Comparison of ENCODE assay signal across 25 mouse cellular contexts in the genomic region with DNA sequence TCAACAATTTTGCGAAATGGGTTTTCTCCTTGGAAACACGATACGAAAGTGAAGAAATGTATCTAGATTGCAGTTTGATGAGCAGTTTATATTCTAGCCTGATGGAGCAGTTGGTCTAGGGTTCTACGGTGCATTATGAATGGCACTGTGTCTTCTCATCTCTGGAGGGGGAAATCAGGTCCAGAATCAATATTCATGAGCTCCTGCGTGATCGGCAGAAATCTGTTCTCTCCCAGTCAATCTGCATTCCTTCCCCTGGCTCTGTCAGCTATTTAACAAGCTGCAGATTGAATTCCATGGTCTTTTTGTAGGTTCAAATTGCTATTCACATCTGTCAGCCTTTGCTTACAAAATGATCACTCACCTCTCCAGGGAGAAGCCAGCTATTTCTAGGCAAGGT. TPM values are rescaled to one million over a fixed set of nuclear protein-coding genes. Genes with fewer than 3 reads are reported as not detected.
DNase-seq lines count a peak whose midpoint lies in the region; ATAC-seq lines count a peak whose summit lies in the region.
"Had no signal": no experiment of that assay in that cellular context is flagged by ENCODE, and none has a peak within 500 bp of the region (broad histone marks: within the 10 kb centered on the region; RNA-seq: fewer than 3 reads in every experiment).

No protein-coding gene starts in this region.

- no peaks in the 10 kb centered on the region for H3K9me3 ChIP-seq in forebrain, embryonic 12.5 days
- no peaks in the 10 kb centered on the region for H3K9me3 ChIP-seq in hindbrain, embryonic 11.5 days (ENCODE audit: control insufficient read depth, low read length)
- H3K9me3 ChIP-seq in midbrain, embryonic 14.5 days (ENCODE audit: control insufficient read depth, low read length), result no peaks in the 10 kb centered on the region
- no peaks in the 10 kb centered on the region for H3K9me3 ChIP-seq in liver, embryonic 12.5 days (replicated peaks)
- H3K9me3 ChIP-seq: embryonic facial prominence, embryonic 12.5 days; heart, embryonic 15.5 days; limb, embryonic 12.5 days; megakaryocyte, embryonic 14.5 days had no signal

- no peaks in the 10 kb centered on the region for H3K27me3 ChIP-seq in forebrain, embryonic 12.5 days
- H3K27me3 ChIP-seq in hindbrain, embryonic 11.5 days (ENCODE audit: control insufficient read depth, insufficient read depth, low read length), result no peaks in the 10 kb centered on the region
- H3K27me3 ChIP-seq in midbrain, embryonic 14.5 days (ENCODE audit: control insufficient read depth, insufficient read depth, low read length), result no peaks in the 10 kb centered on the region
- H3K27me3 ChIP-seq in liver, embryonic 12.5 days (replicated peaks), result no peaks in the 10 kb centered on the region
- H3K27me3 ChIP-seq: embryonic facial prominence, embryonic 12.5 days; heart, embryonic 15.5 days; megakaryocyte, embryonic 14.5 days had no signal

- H3K4me1 ChIP-seq in forebrain, embryonic 12.5 days, result peaks cover 16% of the 10 kb centered on the region
- no peaks in the 10 kb centered on the region for H3K4me1 ChIP-seq in hindbrain, embryonic 11.5 days (replicated peaks; ENCODE audit: control insufficient read depth, insufficient read depth, low read length)
- H3K4me1 ChIP-seq in midbrain, embryonic 14.5 days (ENCODE audit: control insufficient read depth, insufficient read depth, low read length), result 0 out of 2 replicates have a peak, but pooled peaks cover 5% of the 10 kb centered on the region
- no peaks in the 10 kb centered on the region for H3K4me1 ChIP-seq in liver, embryonic 12.5 days
- H3K4me1 ChIP-seq: heart, embryonic 15.5 days; limb, embryonic 12.5 days; megakaryocyte, embryonic 14.5 days had no signal

- DNase-seq in layer of hippocampus, adult 9-11 months, result peak; percentile 36
- DNase-seq in layer of hippocampus, postnatal 25 days (ENCODE audit: extremely low spot score in 1 of 2, low spot score in 1 of 2), result no peak
- DNase-seq in hindbrain, embryonic 11.5 days (ENCODE audit: low spot score), result peak; percentile 19
- DNase-seq in midbrain, embryonic 14.5 days, result peak; percentile 51
- DNase-seq in cerebellum, adult 11-12 months, result no peak
- DNase-seq in lung, postnatal 10 days, result no peak
- DNase-seq: B cell, adult 2 months; cerebellum, adult 11 months; cerebellum, postnatal 25 days; gastrocnemius, postnatal 10 days; heart, adult 2 months; kidney, adult 11 months; kidney, postnatal 10 days; right cerebral cortex, postnatal 14 days; thymus, postnatal 14 days had no signal

- H3K36me3 ChIP-seq in forebrain, embryonic 12.5 days (replicated peaks), result no peaks in the 10 kb centered on the region
- no peaks in the 10 kb centered on the region for H3K36me3 ChIP-seq in hindbrain, embryonic 11.5 days (ENCODE audit: control insufficient read depth, insufficient read depth, low read length)
- no peaks in the 10 kb centered on the region for H3K36me3 ChIP-seq in midbrain, embryonic 14.5 days (ENCODE audit: control insufficient read depth, insufficient read depth, low read length)
- H3K36me3 ChIP-seq in liver, embryonic 12.5 days, result no peaks in the 10 kb centered on the region
- H3K36me3 ChIP-seq: embryonic facial prominence, embryonic 12.5 days; heart, embryonic 15.5 days; limb, embryonic 12.5 days had no signal

- H3K27ac ChIP-seq in forebrain, embryonic 12.5 days, result peak overlapping the region; percentile 53
- no peak overlapping the region for H3K27ac ChIP-seq in hindbrain, embryonic 11.5 days (ENCODE audit: low read depth, low read length)
- no peak overlapping the region; the same call in 1 of the 2 replicates for H3K27ac ChIP-seq in midbrain, embryonic 14.5 days (replicated peaks; ENCODE audit: low read depth, low read length)
- no peak overlapping the region for H3K27ac ChIP-seq in liver, embryonic 12.5 days
- H3K27ac ChIP-seq: embryonic facial prominence, embryonic 12.5 days; heart, adult 2 months; heart, embryonic 15.5 days; limb, embryonic 12.5 days; liver, embryonic 14.5 days had no signal

- no peak overlapping the region for H3K4me3 ChIP-seq in forebrain, embryonic 12.5 days (replicated peaks)
- H3K4me3 ChIP-seq in hindbrain, embryonic 11.5 days (ENCODE audit: low read depth, low read length), result no peak overlapping the region
- no peak overlapping the region for H3K4me3 ChIP-seq in midbrain, embryonic 14.5 days (replicated peaks; ENCODE audit: low read depth, low read length)
- no peak overlapping the region for H3K4me3 ChIP-seq in liver, embryonic 12.5 days
- H3K4me3 ChIP-seq: embryonic facial prominence, embryonic 12.5 days; heart, adult 2 months; heart, embryonic 15.5 days; limb, embryonic 12.5 days; megakaryocyte, embryonic 14.5 days had no signal

- H3K9ac ChIP-seq in forebrain, embryonic 12.5 days, result no peak overlapping the region
- no peak overlapping the region for H3K9ac ChIP-seq in hindbrain, embryonic 11.5 days (ENCODE audit: low read depth, low read length)
- no peak overlapping the region for H3K9ac ChIP-seq in midbrain, embryonic 14.5 days (replicated peaks; ENCODE audit: low read length)
- H3K9ac ChIP-seq in liver, embryonic 12.5 days, result no peak overlapping the region
- H3K9ac ChIP-seq: embryonic facial prominence, embryonic 12.5 days; heart, embryonic 15.5 days; limb, embryonic 12.5 days; liver, embryonic 14.5 days had no signal

- WGBS in forebrain, embryonic 12.5 days, result 28% methylated on average over 6 of the region's 6 CpGs
- WGBS in hindbrain, embryonic 11.5 days, result 40% methylated on average over 6 of the region's 6 CpGs
- 29% methylated on average over 6 of the region's 6 CpGs for WGBS in midbrain, embryonic 14.5 days
- 75% methylated on average over 6 of the region's 6 CpGs for WGBS in liver, embryonic 12.5 days (ENCODE audit: insufficient replicate concordance)

- H3K4me2 ChIP-seq in forebrain, embryonic 12.5 days, result no peak overlapping the region
- no peak overlapping the region for H3K4me2 ChIP-seq in hindbrain, embryonic 11.5 days (replicated peaks; ENCODE audit: low read depth, low read length)
- no peak overlapping the region for H3K4me2 ChIP-seq in midbrain, embryonic 14.5 days (ENCODE audit: low read length)
- no peak overlapping the region for H3K4me2 ChIP-seq in liver, embryonic 12.5 days
- H3K4me2 ChIP-seq: embryonic facial prominence, embryonic 12.5 days; heart, embryonic 15.5 days; limb, embryonic 12.5 days had no signal

- peak; percentile 64 for ATAC-seq in forebrain, embryonic 12.5 days (ENCODE audit: low FRiP score)
- ATAC-seq in hindbrain, embryonic 11.5 days (ENCODE audit: low FRiP score), result 0 out of 2 replicates have a peak, but pooled peaks have one; percentile 40
- no peak for ATAC-seq in midbrain, embryonic 14.5 days (ENCODE audit: low FRiP score, low TSS enrichment)
- no peak for ATAC-seq in liver, embryonic 12.5 days
- ATAC-seq: activated CD4-positive, CD25-positive, alpha-beta regulatory T cell, adult 4 months had no signal

RNA-seq across cellular contexts. Expression of a gene that starts 49.8 kb away (rescaled TPM):
- total RNA-seq in layer of hippocampus, postnatal 25 days (2021), result 10 to 100 TPM; 80.1 to 86.1 TPM
- 0.50 and 0.74 TPM in 2 replicates for polyA plus RNA-seq in forebrain, embryonic 12.5 days (2016; fragmentation: Nextera tagmentation; extraction: Ambion mirVana)
- 0.33 and 0.91 TPM in 2 replicates for polyA plus RNA-seq in hindbrain, embryonic 11.5 days (2014; fragmentation: Nextera tagmentation; extraction: Ambion mirVana)
- 1.3 and 2.7 TPM in 2 replicates for polyA plus RNA-seq in midbrain, embryonic 14.5 days (2014; fragmentation: Nextera tagmentation; extraction: Ambion mirVana)
- polyA plus RNA-seq in liver, embryonic 12.5 days (2016; fragmentation: Nextera tagmentation; extraction: Ambion mirVana), result 0.50 and 0.99 TPM in 2 replicates
- total RNA-seq: hematopoietic stem cell, adult 5-6 weeks had no signal
- polyA plus RNA-seq: activated CD4-positive, CD25-positive, alpha-beta regulatory T cell, adult 4 months; limb, embryonic 12.5 days; lung, embryonic 16.5 days had no signal

Comparison
In these comparisons a context has a peak if more than half of its experiments do, and no peak if none do; other contexts are left out.
1. DNase-seq: peak in layer of hippocampus, adult 9-11 months (single experiment), hindbrain, embryonic 11.5 days (single experiment) and midbrain, embryonic 14.5 days (single experiment); none in layer of hippocampus, postnatal 25 days (0 of 2), cerebellum, adult 11-12 months (single experiment) and lung, postnatal 10 days (single experiment).
2. ATAC-seq: peak in forebrain, embryonic 12.5 days (single experiment) and hindbrain, embryonic 11.5 days (single experiment); none in midbrain, embryonic 14.5 days (single experiment) and liver, embryonic 12.5 days (single experiment).